Mouse (Mus musculus): ENCODE measurements around the gene Resf1. TPM values are rescaled to one million over a fixed set of nuclear protein-coding genes. Genes with fewer than 3 reads are reported as not detected.
"Not testable (repeated sequence)": the region's sequence is repeated elsewhere in the genome, so short reads cannot be mapped to it uniquely, and the experiment has no call there.

Gene Resf1
- polyA plus RNA-seq (2017; shearing (Covaris generic)): 100 to 1,000 TPM; 186 to 274 TPM

- ATAC-seq: peak; percentile 89
These were observed at the start of gene Resf1 for GRCm38 (mm10) chr6:149308956-149309932. Resf1 (plus strand) TSS chr6:149309414.

GRCm38 (mm10) chr6:149260801-149261239, 48.4 kb upstream of the Resf1 start:
- ATAC-seq: peak; percentile 91

GRCm38 (mm10) chr6:149267951-149268350, 41.3 kb upstream of the Resf1 start:
- no peak for ATAC-seq

- ATAC-seq: no peak
These were observed 30.9 kb upstream of the Resf1 start for GRCm38 (mm10) chr6:149278248-149278731.

- ATAC-seq: no peak
These were observed 30.3 kb upstream of the Resf1 start for GRCm38 (mm10) chr6:149278866-149279265.

GRCm38 (mm10) chr6:149280511-149280910, 28.7 kb upstream of the Resf1 start:
- ATAC-seq: no peak

- not testable (repeated sequence) for ATAC-seq
These were observed 21.0 kb upstream of the Resf1 start for GRCm38 (mm10) chr6:149288190-149288589.

GRCm38 (mm10) chr6:149303231-149303630, 6.0 kb upstream of the Resf1 start:
- ATAC-seq: not testable (repeated sequence)

GRCm38 (mm10) chr6:149307092-149307491, 2.1 kb upstream of the Resf1 start:
- no peak for ATAC-seq

GRCm38 (mm10) chr6:149307801-149308200, 1.4 kb upstream of the Resf1 start:
- ATAC-seq: no peak

GRCm38 (mm10) chr6:149310226-149310625, 1.0 kb downstream of the Resf1 start:
- ATAC-seq: no peak

GRCm38 (mm10) chr6:149311044-149311443, 1.8 kb downstream of the Resf1 start:
- no peak for ATAC-seq

- no peak for ATAC-seq
These were observed 2.6 kb downstream of the Resf1 start for GRCm38 (mm10) chr6:149311778-149312177.

- no peak for ATAC-seq
These were observed 3.0 kb downstream of the Resf1 start for GRCm38 (mm10) chr6:149312221-149312620.

- ATAC-seq: no peak
These were observed 5.7 kb downstream of the Resf1 start for GRCm38 (mm10) chr6:149314918-149315317.

GRCm38 (mm10) chr6:149323523-149324241, 14.5 kb downstream of the Resf1 start:
- ATAC-seq: no peak

GRCm38 (mm10) chr6:149324242-149324633, 15.0 kb downstream of the Resf1 start:
- no peak for ATAC-seq

- no peak for ATAC-seq
These were observed 19.9 kb downstream of the Resf1 start for GRCm38 (mm10) chr6:149329071-149329470.

GRCm38 (mm10) chr6:149330332-149330731, 21.1 kb downstream of the Resf1 start:
- ATAC-seq: no peak

GRCm38 (mm10) chr6:149333036-149333435, 23.8 kb downstream of the Resf1 start:
- ATAC-seq: no peak

- ATAC-seq: no peak
These were observed 28.8 kb downstream of the Resf1 start for GRCm38 (mm10) chr6:149337990-149338389.

GRCm38 (mm10) chr6:149338622-149339021, 29.4 kb downstream of the Resf1 start:
- ATAC-seq: no peak

GRCm38 (mm10) chr6:149343802-149344201, 34.6 kb downstream of the Resf1 start:
- peak; percentile 86 for ATAC-seq
